Mouse (Mus musculus) E14TG2a.4 (cell line): ENCODE results near the gene Acot7.

Experiments used
- H3K27me3 ChIP-seq: 2 replicates; pipeline ENCODE4 v1.6.1; 2014; ENCODE audit warnings: low read length, control low read depth; ENCODE audit not compliant: insufficient read depth
- H3K36me3 ChIP-seq: 2 replicates; pipeline ENCODE4 v1.6.1; 2014; ENCODE audit warnings: low read length, control low read depth; ENCODE audit not compliant: insufficient read depth
- H3K4me1 ChIP-seq: replicated peaks from 2 replicates; pipeline ENCODE4 v1.6.1; 2014; ENCODE audit warnings: low read depth, low read length, control low read depth
- H3K4me3 ChIP-seq: replicated peaks from 2 replicates; pipeline ENCODE4 v1.5.1; 2014; ENCODE audit warnings: mild to moderate bottlenecking, low read length
- H3K9me3 ChIP-seq: 2 replicates; pipeline ENCODE4 v1.6.1; 2014; ENCODE audit warnings: low read length, control low read depth
- CTCF ChIP-seq: conservative IDR thresholded peaks from 2 replicates; pipeline ENCODE4 v1.5.1; 2014; ENCODE audit warnings: low read length
- NANOG ChIP-seq: IDR thresholded peaks from 2 replicates; pipeline ENCODE4 v1.6.1; 2014; ENCODE audit warnings: borderline replicate concordance, low read length, mixed read lengths
- POU5F1 ChIP-seq: IDR thresholded peaks from 2 replicates; pipeline ENCODE4 v1.6.1; 2014; ENCODE audit warnings: low read length, borderline replicate concordance

Gene Acot7

DNA sequence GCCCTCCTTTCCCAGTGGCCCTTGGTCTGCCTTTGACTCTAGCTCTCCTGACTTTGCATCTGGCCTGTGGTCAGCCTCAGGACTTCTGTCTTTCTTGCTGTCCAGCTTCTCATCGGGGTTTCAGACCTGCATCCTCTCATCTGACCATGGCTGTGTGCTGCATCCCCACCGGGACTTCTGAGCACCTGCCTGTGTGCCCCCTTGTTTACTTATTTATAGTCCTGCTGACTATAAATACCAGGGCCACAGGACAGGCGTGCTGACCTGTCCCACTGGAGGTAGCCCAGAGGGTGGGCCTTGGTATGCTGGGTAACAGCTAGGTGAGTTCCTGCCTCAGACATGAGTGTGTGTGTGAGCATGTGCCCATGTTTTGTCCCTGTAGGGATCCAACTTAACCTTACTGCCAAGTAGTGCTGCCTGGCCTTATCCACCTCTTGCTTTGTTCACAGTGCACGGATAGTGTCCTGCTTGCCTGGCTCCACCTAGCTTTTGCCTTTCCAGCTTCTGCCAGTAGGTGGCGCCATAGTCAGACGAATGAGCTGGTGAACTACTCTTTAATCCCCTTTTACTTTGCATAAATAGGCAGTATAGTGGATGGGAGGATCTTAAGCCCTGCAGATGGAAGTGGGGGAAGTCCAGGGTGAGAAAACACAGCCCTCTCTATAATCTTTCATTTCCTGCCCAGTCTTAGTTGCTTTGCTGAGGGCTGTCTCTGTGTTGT lies 36.0 kb downstream of the Acot7 start:
- no peak for TF ChIP-seq POU5F1
- TF ChIP-seq CTCF = peak; percentile 95
- no peak for TF ChIP-seq NANOG
- no peaks in the 10 kb centered on the region for H3K27me3 ChIP-seq
- peaks cover 41% of the 10 kb centered on the region for H3K4me1 ChIP-seq
- no peaks in the 10 kb centered on the region for H3K9me3 ChIP-seq
- H3K4me3 ChIP-seq = no peak overlapping the region
- H3K36me3 ChIP-seq = peaks cover 49% of the 10 kb centered on the region

DNA sequence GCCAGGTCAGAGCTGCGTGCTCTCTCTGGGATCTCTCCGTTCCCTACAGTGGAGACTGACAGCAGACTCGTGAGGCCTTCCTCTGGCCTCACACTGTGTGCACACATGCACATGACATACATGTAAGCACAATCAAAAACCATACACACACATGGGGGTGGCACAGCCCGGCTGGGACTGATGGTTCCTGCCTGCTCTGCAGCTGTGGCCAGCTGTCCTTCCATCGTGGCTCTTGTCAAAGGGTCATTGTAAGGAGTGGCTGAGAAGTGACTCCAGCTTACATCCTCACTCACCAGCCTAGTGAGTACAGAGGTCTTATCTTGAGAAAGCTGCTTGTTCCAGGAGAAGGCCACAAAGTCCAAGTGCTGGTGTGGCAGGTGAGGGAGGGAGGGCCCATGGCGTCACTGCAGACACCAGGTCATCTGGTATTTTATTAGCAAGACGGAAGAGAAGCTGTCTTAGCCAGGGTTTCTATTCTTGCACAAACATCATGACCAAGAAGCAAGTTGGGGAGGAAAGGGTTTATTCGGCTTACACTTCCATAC lies 37.0 kb downstream of the Acot7 start:
- TF ChIP-seq CTCF = no peak
- H3K4me1 ChIP-seq = peaks cover 31% of the 10 kb centered on the region
- no peaks in the 10 kb centered on the region for H3K9me3 ChIP-seq
- H3K4me3 ChIP-seq = no peak overlapping the region
- no peaks in the 10 kb centered on the region for H3K27me3 ChIP-seq
- H3K36me3 ChIP-seq = peaks cover 50% of the 10 kb centered on the region

DNA sequence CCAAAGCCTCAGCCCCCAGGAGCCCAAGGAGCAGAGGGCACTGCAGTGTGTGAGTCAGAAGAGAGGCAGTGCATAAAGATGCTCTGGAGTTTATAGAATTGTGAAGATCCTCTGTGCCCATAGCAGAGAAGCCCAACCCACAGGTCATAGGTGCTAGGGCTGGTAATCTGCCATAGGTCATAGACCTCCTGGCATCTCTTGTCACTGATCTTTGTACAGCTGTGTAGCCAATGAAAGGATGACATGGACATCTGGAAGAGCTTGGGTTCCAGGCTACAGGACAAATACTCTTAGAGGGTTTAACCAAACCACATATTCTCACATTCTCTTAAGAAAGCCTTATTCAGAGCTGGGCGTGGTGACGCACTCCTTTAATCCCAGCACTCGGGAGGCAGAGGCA lies 41.7 kb downstream of the Acot7 start:
- TF ChIP-seq NANOG (no peak), POU5F1 (no peak), CTCF (no peak)
- Histone ChIP-seq H3K4me1 (peaks cover 25% of the 10 kb centered on the region), H3K4me3 (no peak overlapping the region), H3K36me3 (peaks cover 76% of the 10 kb centered on the region), H3K27me3 (no peaks in the 10 kb centered on the region), H3K9me3 (no peaks in the 10 kb centered on the region)

DNA sequence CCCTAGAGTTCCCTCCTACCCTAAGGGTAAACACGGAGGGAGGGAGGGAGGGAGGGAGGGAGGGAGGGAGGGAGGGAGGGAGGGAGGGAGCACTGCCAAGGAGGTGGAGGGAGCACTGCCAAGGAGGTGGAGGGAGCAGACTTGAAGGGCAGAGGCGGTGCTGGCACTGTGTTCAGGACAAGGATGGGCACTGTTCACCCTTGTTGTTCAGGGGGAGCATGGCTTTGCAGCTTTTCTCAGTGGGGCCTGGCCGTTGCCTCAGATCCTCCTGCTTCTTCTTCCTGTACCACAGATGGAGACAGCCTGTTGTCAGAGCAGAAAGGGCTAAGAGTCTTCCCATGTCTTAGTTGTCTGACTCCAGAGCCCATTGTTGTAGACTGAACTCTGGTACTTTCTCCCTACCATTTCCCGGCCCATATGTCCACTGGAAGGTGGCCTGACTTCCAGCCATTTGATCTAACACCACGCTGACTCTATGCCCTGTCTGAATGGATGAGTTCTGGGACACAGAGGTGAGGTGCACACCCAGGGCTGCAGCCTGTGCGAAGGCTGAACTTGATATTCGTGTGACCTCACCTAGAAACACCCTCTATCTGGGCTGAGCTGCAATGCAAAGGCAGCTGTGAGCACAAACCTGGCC lies 43.0 kb downstream of the Acot7 start:
- H3K4me3 ChIP-seq = no peak overlapping the region
- peaks cover 75% of the 10 kb centered on the region for H3K36me3 ChIP-seq
- H3K27me3 ChIP-seq = no peaks in the 10 kb centered on the region
- no peak for TF ChIP-seq NANOG
- TF ChIP-seq CTCF = no peak
- TF ChIP-seq POU5F1 = no peak
- peaks cover 26% of the 10 kb centered on the region for H3K4me1 ChIP-seq
- H3K9me3 ChIP-seq = no peaks in the 10 kb centered on the region

DNA sequence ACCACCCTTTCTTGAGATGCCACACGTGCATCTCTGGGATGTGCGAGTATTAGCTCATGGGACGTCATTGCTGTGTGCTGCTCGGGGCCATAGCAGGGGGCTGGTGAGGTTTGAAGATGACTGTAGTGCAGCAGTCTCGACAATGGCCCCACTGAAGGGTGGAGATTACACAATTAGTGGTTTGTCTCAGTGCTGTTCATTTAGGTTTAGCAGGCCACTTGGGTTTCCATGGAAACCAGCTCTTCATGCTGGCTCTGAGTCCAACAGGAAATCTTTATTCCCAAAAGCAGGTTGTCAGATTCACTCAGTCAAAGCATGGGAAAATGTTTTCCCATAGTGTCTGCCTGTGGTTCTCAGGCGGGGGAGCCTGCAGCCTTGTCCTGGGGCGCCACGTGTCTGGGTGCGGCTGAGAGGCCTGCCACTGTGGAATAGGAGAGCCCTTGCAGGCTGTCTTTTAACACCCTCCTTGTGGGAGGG lies 43.5 kb downstream of the Acot7 start:
- no peak for TF ChIP-seq POU5F1
- TF ChIP-seq CTCF = no peak
- TF ChIP-seq NANOG = no peak
- Histone ChIP-seq H3K4me3 (no peak overlapping the region), H3K4me1 (peaks cover 31% of the 10 kb centered on the region), H3K36me3 (peaks cover 77% of the 10 kb centered on the region), H3K9me3 (no peaks in the 10 kb centered on the region), H3K27me3 (no peaks in the 10 kb centered on the region)

DNA sequence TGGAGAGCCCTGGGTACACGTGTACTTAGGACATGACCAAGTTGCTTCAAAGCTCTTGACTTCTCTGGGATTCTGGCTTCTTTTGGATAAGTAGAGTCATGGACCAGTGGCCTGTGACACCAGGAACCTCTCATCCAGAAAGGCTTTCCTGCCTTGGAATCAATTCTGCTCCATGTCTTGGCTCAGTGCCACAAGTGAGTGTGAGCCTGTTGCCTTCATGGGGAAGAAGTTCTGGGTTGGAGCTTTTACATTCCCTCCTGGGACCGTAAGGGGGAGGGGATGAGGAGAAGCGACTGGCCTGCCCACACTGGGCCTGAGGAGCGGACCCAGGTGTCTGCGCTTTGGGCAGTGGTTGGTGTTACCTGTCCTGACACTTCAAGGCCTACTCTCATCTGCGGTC lies 44.2 kb downstream of the Acot7 start:
- H3K4me3 ChIP-seq = no peak overlapping the region
- no peak for TF ChIP-seq POU5F1
- TF ChIP-seq NANOG = no peak
- TF ChIP-seq CTCF = no peak
- H3K4me1 ChIP-seq = peaks cover 38% of the 10 kb centered on the region
- no peaks in the 10 kb centered on the region for H3K27me3 ChIP-seq
- peaks cover 80% of the 10 kb centered on the region for H3K36me3 ChIP-seq
- no peaks in the 10 kb centered on the region for H3K9me3 ChIP-seq

DNA sequence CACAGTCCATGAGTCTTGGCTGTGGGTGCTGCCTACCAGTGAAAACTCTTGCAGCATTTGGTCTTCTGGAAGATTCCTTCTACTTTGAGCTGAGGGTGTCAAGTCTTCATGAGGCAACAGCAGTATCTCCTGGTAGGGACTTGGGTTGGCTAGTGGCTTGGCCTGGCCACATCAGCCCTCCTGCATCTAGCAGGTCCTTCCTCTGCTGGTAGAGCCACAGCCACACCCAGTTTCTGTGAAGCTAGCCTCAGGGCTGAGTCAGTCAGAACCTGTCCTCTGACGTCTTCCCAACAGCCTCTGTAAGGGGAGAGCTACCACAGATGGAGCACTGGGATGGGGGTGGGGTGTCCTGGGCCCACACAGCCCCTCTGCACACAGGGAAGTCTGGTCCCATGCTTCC lies 44.6 kb downstream of the Acot7 start:
- peaks cover 42% of the 10 kb centered on the region for H3K4me1 ChIP-seq
- H3K27me3 ChIP-seq = no peaks in the 10 kb centered on the region
- no peak overlapping the region for H3K4me3 ChIP-seq
- H3K36me3 ChIP-seq = peaks cover 78% of the 10 kb centered on the region
- H3K9me3 ChIP-seq = no peaks in the 10 kb centered on the region
- TF ChIP-seq NANOG (no peak), CTCF (no peak), POU5F1 (no peak)

DNA sequence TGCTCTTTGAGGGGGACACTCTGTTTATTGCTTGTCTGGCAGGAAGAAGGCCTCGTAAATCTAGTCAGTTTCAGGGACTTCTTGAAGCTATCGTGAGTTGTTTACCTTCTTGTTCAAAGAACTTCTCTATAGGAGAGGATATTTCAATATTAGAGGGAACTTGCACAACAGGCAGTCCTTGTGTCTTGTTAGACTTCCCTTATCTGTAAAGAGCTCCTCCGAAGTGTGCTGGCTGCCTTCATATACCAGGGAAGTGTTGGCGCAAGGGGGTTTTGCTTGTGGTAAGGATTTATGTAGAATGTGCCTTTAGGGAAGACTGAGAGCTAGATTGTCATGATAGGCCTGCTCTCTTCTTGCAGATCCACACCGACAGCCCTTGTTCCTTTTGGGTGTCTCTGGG lies 46.2 kb downstream of the Acot7 start:
- peaks cover 55% of the 10 kb centered on the region for H3K4me1 ChIP-seq
- TF ChIP-seq POU5F1 = no peak
- TF ChIP-seq CTCF = no peak
- TF ChIP-seq NANOG = no peak

More for the DNA sequence above, 46.2 kb downstream of the Acot7 start:
- Histone ChIP-seq H3K9me3 (no peaks in the 10 kb centered on the region), H3K27me3 (no peaks in the 10 kb centered on the region), H3K4me3 (no peak overlapping the region), H3K36me3 (peaks cover 67% of the 10 kb centered on the region)
